Mouse (Mus musculus): ENCODE results near the gene Gm49395.

DNA sequence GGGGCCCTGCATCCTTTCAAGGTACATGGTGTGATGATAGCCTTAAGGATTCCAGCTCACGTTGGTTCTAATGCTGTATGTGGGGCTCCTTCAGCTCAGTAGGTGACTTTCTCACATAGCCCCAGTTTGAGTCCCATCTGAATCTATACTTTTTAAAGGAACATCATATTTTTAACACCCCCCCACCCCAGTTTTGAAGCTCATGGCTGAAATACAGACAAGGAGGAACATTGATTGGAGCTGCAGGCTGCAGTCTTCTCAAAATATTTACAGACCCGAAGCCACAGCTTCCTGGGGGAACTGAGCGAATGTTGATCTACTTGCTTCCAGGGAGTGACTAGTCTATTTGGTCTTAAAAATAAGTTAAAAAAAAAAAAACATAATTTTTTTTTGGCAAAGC is 98.9 kb downstream of the Gm49395 start:
- no peak for TF ChIP-seq CTCF (IDR thresholded peaks at IDR 0.05; ENCODE audit: control insufficient read depth, insufficient read depth, low read length)
- no peak for TF ChIP-seq POLR2A (IDR thresholded peaks at IDR 0.05; ENCODE audit: borderline replicate concordance, control insufficient read depth, low read depth, low read length)
